Mouse (Mus musculus) hindbrain, embryonic 16.5 days (tissue): ENCODE data around the gene B4galt1. TPM values are rescaled to one million over a fixed set of nuclear protein-coding genes. Genes with fewer than 3 reads are reported as not detected.
"Not testable (repeated sequence)": the region's sequence is repeated elsewhere in the genome, so short reads cannot be mapped to it uniquely, and the experiment has no call there.

Experiments
- ATAC-seq: fragments of 200-750 bp; cut with Nextera tagmentation; 2 replicates; pipeline ENCODE4 v1.8.0; 2017; ENCODE audit warnings: moderate TSS enrichment, moderate library complexity
- H3K27ac ChIP-seq: fragments of 300-500 bp; sonication (generic); 2 replicates; pipeline ENCODE4 v1.5.1; 2014; ENCODE audit warnings: low read depth, mild to moderate bottlenecking, control low read depth, low read length, moderate library complexity
- H3K27me3 ChIP-seq: fragments of 300-500 bp; sonication (generic); replicated peaks from 2 replicates; pipeline ENCODE4 v1.6.1; 2014; ENCODE audit warnings: low read length; ENCODE audit not compliant: control insufficient read depth, insufficient read depth
- H3K36me3 ChIP-seq: fragments of 300-500 bp; sonication (generic); 2 replicates; pipeline ENCODE4 v1.6.1; 2014; ENCODE audit warnings: mild to moderate bottlenecking, low read length, moderate library complexity, mixed read lengths; ENCODE audit not compliant: control insufficient read depth, insufficient read depth
- H3K4me1 ChIP-seq: fragments of 300-500 bp; sonication (generic); 2 replicates; pipeline ENCODE4 v1.6.1; 2014; ENCODE audit warnings: low read depth, low read length; ENCODE audit not compliant: control insufficient read depth, insufficient read depth
- H3K4me2 ChIP-seq: fragments of 300-500 bp; sonication (generic); 2 replicates; pipeline ENCODE4 v1.6.1; 2014; ENCODE audit warnings: mild to moderate bottlenecking, low read length, control low read depth, moderate library complexity
- H3K4me3 ChIP-seq: fragments of 300-500 bp; sonication (generic); 2 replicates; pipeline ENCODE4 v1.5.1; 2014; ENCODE audit warnings: mild to moderate bottlenecking, low read length, control low read depth, moderate library complexity
- H3K9ac ChIP-seq: fragments of 300-500 bp; sonication (generic); 2 replicates; pipeline ENCODE4 v1.6.1; 2014; ENCODE audit warnings: low read depth, mild to moderate bottlenecking, control low read depth, low read length, moderate library complexity
- H3K9me3 ChIP-seq: fragments of 300-500 bp; sonication (generic); 2 replicates; pipeline ENCODE4 v1.6.1; 2014; ENCODE audit warnings: mild to moderate bottlenecking, low read length, moderate library complexity; ENCODE audit not compliant: control insufficient read depth
- WGBS: fragments of 180-500 bp; shearing (Covaris S2); extraction: QIAGEN DNeasy Blood & Tissue Kit; methylation state at CpG from one replicate; pipeline ENCODE4 v1.1.7; 2014; 5-methylcytosine and 5-hydroxymethylcytosine counted together
- polyA plus RNA-seq: library from polyadenylated mRNA; unstranded; fragments of >200 nt; fragmentation: Nextera tagmentation; extraction: Ambion mirVana; gene quantifications from 2 replicates; pipeline ENCODE4 v1.2.1, GENCODE M21; 2015

B4galt1 gene
- polyA plus RNA-seq, 1 experiment from 2014 or later, result 6.6 TPM

DNA sequence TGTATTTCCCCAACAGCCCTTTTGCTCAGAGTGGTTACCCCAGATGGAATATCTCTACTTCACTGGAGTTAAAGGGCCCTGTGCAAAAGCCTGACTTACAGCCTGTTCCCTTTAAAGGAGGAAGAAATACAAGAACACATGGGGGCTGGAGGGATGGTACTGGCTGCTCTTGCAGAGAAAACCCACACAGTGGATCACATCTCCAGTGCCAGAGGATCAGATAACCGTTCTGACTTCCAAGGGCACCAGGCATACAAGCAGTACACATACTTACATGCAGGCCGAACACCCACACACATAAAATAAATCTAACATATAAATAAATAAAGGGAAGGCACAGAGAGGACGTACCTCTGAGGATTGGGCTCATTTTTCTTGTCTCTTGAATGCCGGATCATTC is 46.4 kb downstream of the B4galt1 start:
- no peaks in the 10 kb centered on the region for H3K9me3 ChIP-seq
- H3K27ac ChIP-seq, result no peak overlapping the region
- 89% methylated on average over 4 of the region's 4 CpGs for WGBS
- ATAC-seq, result no peak
- no peak overlapping the region for H3K9ac ChIP-seq
- H3K4me3 ChIP-seq, result no peak overlapping the region
- H3K36me3 ChIP-seq, result 0 out of 2 replicates have a peak, but pooled peaks cover 6% of the 10 kb centered on the region
- H3K27me3 ChIP-seq, result no peaks in the 10 kb centered on the region
- no peaks in the 10 kb centered on the region for H3K4me1 ChIP-seq
- no peak overlapping the region for H3K4me2 ChIP-seq

DNA sequence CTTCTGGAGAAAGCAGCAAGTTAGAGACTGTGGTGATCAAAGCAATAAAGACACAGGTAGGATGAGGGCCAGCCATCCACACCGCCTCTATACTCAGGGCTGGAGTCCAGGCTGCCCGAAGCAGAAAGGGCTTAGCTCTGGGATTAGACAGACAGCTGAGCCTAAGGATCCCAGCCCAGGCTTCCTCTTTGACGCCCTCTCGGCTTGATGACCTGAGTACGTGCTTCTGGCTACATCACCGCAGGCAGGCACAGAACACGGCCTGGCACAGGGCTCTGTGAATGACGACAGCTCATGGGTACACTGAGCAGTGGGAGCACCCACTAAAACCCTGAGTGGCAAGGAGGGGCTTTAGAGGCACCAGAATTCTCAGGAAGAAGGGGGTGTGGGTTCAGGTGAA is 48.4 kb downstream of the B4galt1 start:
- WGBS, result 92% methylated on average over 8 of the region's 8 CpGs
- Histone ChIP-seq H3K27me3 (no peaks in the 10 kb centered on the region), H3K4me3 (no peak overlapping the region), H3K27ac (no peak overlapping the region), H3K4me2 (no peak overlapping the region), H3K4me1 (no peaks in the 10 kb centered on the region), H3K9me3 (no peaks in the 10 kb centered on the region), H3K9ac (no peak overlapping the region), H3K36me3 (0 out of 2 replicates have a peak, but pooled peaks cover 4% of the 10 kb centered on the region)
- ATAC-seq, result no peak

DNA sequence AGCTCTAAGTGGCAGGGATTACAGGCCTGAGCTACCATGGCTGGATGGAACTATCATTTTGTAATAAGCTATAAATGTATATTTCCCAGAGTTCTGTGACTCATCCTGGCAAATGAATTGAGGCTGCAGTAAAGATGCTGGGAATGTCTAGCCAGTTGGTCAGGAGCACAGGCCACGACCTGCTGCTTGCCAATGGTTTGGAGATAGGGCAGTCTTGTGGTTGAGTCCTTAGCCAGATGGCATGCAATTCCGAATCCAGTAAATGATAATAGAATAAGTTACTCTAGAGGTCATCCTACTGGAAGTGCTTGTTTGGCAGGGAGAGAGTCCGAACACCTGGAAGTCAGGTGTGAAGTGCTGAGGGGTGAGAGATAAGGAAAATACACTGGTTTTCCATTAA is 51.0 kb downstream of the B4galt1 start:
- 92% methylated on average over 3 of the region's 3 CpGs for WGBS
- ATAC-seq, result no peak

DNA sequence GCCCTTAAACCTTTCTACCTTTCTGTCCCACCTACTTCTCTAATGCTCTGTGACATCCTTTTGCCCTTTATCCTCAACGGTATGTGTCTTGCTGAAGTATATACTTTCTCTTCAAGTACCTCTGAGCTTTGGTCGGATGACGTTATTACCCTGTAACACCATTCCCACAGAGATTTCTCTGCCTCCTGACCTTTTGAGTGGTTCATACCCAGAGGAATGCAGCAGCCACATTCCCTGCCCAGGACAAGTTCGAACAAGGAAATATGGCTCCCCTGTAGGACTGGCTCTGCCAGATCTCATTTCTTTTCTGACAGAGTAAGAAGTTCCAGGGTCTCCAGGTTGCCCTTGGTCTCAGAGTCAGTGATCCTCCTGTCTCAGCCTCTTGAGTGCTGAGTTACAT is 51.9 kb downstream of the B4galt1 start:
- 0 out of 2 replicates have a peak, but pooled peaks cover 4% of the 10 kb centered on the region for H3K36me3 ChIP-seq
- WGBS, result 91% methylated on average over 4 of the region's 4 CpGs
- no peaks in the 10 kb centered on the region for H3K9me3 ChIP-seq
- ATAC-seq, result no peak
- no peaks in the 10 kb centered on the region for H3K27me3 ChIP-seq
- H3K27ac ChIP-seq, result no peak overlapping the region
- H3K4me1 ChIP-seq, result no peaks in the 10 kb centered on the region
- H3K4me2 ChIP-seq, result no peak overlapping the region
- no peak overlapping the region for H3K4me3 ChIP-seq
- H3K9ac ChIP-seq, result no peak overlapping the region

More for the DNA sequence above, 51.0 kb downstream of the B4galt1 start:
- Histone ChIP-seq H3K4me2 (no peak overlapping the region), H3K36me3 (0 out of 2 replicates have a peak, but pooled peaks cover 4% of the 10 kb centered on the region), H3K4me1 (no peaks in the 10 kb centered on the region), H3K9me3 (no peaks in the 10 kb centered on the region), H3K27me3 (no peaks in the 10 kb centered on the region), H3K27ac (no peak overlapping the region), H3K9ac (no peak overlapping the region), H3K4me3 (no peak overlapping the region)

DNA sequence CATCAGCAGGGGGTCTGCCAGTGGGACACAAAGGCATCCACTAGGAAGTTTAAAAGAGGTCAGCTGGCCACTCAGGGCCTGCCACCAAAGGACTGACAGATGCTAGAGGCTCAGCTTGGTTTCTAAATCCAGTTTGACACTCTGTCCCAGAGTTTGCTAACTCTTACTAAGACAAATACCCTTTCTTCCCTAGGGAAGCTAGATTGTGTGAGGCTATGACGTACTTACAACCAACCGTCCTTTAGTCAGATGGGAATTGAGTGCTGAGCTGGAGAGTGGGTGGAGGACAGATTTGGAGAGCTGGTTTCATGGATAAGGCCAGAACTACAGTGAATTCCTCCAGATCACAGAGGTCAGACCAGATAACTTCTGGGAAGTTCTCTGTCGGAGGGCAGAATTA is 52.9 kb downstream of the B4galt1 start:
- H3K27ac ChIP-seq, result no peak overlapping the region
- no peak overlapping the region for H3K9ac ChIP-seq
- no peaks in the 10 kb centered on the region for H3K36me3 ChIP-seq
- no peak overlapping the region for H3K4me3 ChIP-seq
- no peaks in the 10 kb centered on the region for H3K9me3 ChIP-seq
- no peak for ATAC-seq
- no peaks in the 10 kb centered on the region for H3K27me3 ChIP-seq
- WGBS, result 78% methylated on average over 3 of the region's 3 CpGs
- no peak overlapping the region for H3K4me2 ChIP-seq
- H3K4me1 ChIP-seq, result no peaks in the 10 kb centered on the region

DNA sequence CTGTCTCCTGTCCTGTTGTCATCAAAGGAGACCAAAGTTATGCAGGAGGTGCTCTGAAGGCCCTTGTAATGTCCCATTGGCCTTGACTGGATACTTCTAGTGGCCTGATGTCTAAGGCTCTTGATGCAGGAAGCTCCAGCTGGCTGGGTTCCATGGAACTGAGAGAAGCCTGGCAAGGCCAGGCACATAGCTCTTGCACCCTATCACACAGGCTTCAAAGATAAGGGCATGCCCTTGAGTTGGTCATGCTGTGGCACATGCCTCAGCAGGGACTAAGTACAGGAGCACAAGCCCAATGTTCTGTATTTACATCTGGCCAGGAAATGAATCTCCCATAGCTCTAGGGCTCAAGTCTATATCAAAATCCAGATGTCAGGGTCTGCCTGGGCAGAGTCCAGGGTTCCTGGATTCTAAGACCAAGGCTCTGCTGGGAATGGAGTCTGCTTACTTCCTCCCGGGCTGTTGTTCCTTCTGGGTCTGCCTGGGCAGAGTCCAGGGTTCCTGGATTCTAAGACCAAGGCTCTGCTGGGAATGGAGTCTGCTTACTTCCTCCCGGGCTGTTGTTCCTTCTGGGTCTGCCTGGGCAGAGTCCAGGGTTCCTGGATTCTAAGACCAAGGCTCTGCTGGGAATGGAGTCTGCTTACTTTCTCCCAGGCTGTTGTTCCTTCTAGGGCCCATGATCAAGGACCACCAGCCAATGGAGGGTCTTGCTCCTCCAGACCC is 54.8 kb downstream of the B4galt1 start:
- H3K27ac ChIP-seq, H3K36me3 ChIP-seq, H3K4me2 ChIP-seq, H3K9me3 ChIP-seq, H3K4me1 ChIP-seq, H3K9ac ChIP-seq, H3K27me3 ChIP-seq, H3K4me3 ChIP-seq, ATAC-seq: not testable (repeated sequence)
- no CpG with 5 or more reads among the region's 2 CpGs for WGBS

DNA sequence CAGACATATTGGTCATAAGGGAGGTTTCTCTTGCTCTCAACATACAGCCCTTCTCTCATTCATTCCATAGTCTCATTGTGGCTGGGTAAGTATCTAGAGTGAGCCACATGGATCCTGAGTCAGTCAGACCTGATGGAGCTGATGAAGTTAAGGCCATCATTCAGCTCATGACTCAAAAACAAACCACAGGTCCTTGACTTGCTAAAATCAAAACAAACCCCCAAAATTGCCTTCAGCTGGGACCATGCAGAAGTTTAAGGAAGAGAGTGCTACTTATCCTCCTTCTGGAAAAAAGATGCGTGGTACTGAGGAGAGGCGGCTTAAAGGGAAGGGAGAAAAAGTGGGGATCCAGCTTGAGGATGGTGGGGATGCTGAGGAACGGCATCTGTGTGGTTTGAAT is 58.0 kb downstream of the B4galt1 start:
- Histone ChIP-seq H3K27ac (no peak overlapping the region), H3K27me3 (no peaks in the 10 kb centered on the region), H3K36me3 (no peaks in the 10 kb centered on the region), H3K4me2 (no peak overlapping the region), H3K4me3 (no peak overlapping the region), H3K9me3 (no peaks in the 10 kb centered on the region), H3K4me1 (no peaks in the 10 kb centered on the region), H3K9ac (no peak overlapping the region)
- 92% methylated on average over 3 of the region's 3 CpGs for WGBS
- no peak for ATAC-seq

DNA sequence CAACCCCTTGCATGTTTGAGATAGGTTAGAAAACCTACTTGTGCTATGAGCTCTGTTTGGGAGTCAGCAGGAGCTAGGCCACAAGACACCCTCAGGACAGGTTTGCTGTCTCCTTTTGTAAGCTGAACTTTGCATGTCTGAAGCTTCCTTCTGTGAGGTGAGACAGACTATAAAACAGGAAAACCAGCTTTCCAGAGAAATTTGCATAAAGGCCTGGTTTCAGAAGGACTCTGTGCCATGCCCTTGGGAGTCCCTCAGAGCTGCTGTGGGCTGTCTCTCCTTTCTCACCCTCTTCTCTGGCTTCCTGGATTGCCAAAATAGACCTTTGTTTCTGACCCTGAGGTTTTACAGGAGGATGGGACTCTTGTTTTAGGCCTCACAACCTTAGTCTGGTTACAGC is 59.5 kb downstream of the B4galt1 start:
- H3K36me3 ChIP-seq, result no peaks in the 10 kb centered on the region
- H3K9ac ChIP-seq, result no peak overlapping the region
- H3K27me3 ChIP-seq, result no peaks in the 10 kb centered on the region
- no peaks in the 10 kb centered on the region for H3K9me3 ChIP-seq
- no peak overlapping the region for H3K4me3 ChIP-seq
- H3K27ac ChIP-seq, result no peak overlapping the region
- no peak overlapping the region for H3K4me2 ChIP-seq
- no peak for ATAC-seq
- H3K4me1 ChIP-seq, result no peaks in the 10 kb centered on the region

DNA sequence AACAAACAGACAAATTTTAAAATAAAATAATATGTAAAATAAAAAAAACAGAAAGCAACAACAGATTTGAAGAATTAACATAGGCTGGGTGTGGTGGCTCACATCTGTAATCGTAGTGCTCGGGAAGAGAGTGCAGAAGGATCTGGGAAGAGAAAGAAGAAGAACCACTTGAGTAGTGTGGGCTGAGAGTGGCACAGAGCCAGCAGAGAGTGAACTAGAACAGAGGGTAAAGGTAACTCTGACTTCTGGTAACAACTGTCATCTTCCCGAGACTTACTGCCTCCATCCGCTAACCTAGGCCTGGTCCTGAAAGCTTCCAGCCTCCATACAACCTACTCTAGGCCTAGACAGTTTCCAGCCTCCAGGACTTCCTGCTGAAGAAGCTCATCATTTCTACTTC is 62.6 kb downstream of the B4galt1 start:
- H3K4me2 ChIP-seq, result no peak overlapping the region
- ATAC-seq, result no peak
- 97% methylated on average over 4 of the region's 4 CpGs for WGBS
- no peaks in the 10 kb centered on the region for H3K9me3 ChIP-seq
- no peak overlapping the region for H3K4me3 ChIP-seq
- H3K27ac ChIP-seq, result no peak overlapping the region
- H3K9ac ChIP-seq, result no peak overlapping the region
- H3K36me3 ChIP-seq, result no peaks in the 10 kb centered on the region
- no peaks in the 10 kb centered on the region for H3K4me1 ChIP-seq
- no peaks in the 10 kb centered on the region for H3K27me3 ChIP-seq
